Mouse (Mus musculus): ENCODE measurements around the gene Ndufb7.

GRCm38 (mm10) chr8:83602650-83603029 lies 36.2 kb downstream of the Ndufb7 start:
- TF ChIP-seq USF1 (IDR thresholded peaks at IDR 0.05; ENCODE audit: low read depth) = no peak
- TF ChIP-seq POLR2A (IDR thresholded peaks at IDR 0.05; ENCODE audit: insufficient read length, low read depth) = no peak
- no peak for TF ChIP-seq POLR2AphosphoS2 (IDR thresholded peaks at IDR 0.05; ENCODE audit: insufficient read length, low read depth)
- TF ChIP-seq TCF12 (IDR thresholded peaks at IDR 0.05; ENCODE audit: insufficient read depth, poor library complexity, severe bottlenecking) = no peak
- no peak for TF ChIP-seq TCF3 (IDR thresholded peaks at IDR 0.05; ENCODE audit: insufficient read length, low read depth)
- no peak for TF ChIP-seq MYOG (IDR thresholded peaks at IDR 0.05; ENCODE audit: control insufficient read depth in 1 of 3, insufficient read depth in 1 of 3, insufficient read length in 2 of 3, low read depth in 2 of 3)

Measured in myocyte (in vitro differentiated cells).